Mouse (Mus musculus): ENCODE measurements around the gene Akr1c12. TPM values are rescaled to one million over a fixed set of nuclear protein-coding genes. Genes with fewer than 3 reads are reported as not detected.
"Not testable (repeated sequence)": the region's sequence is repeated elsewhere in the genome, so short reads cannot be mapped to it uniquely, and the experiment has no call there.

Gene Akr1c12
- polyA plus RNA-seq, 1 experiment from 2014 or later = 0.18 TPM

DNA sequence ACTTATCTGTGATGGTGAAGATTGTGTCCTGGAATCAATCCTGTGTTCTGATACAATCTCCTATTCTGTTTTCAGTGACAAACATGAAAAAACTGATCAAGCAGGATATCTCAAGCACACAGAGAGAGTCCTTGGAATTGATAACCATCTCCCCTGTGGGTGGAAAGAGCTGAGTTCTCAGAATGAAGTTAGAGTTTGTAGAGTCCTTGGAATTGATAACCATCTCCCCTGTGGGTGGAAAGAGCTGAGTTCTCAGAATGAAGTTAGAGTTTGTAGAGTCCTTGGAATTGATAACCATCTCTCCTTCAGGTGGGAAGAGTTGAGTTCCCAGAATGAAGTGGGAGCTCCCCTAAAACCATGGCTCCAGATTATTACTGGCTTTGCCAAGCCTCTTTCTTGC is 22.3 kb downstream of the Akr1c12 start:
- not testable (repeated sequence) for H3K27ac ChIP-seq (replicated peaks); H3K27me3 ChIP-seq (replicated peaks); H3K9me3 ChIP-seq (replicated peaks); H3K4me3 ChIP-seq (replicated peaks); H3K36me3 ChIP-seq; ATAC-seq (ENCODE audit: low FRiP score); H3K4me2 ChIP-seq; H3K4me1 ChIP-seq; H3K9ac ChIP-seq (replicated peaks)

GRCm38 (mm10) chr13:4249347-4249746 is 29.9 kb downstream of the Akr1c12 start:
- 68% methylated on average over 3 of the region's 3 CpGs for WGBS
- no peak overlapping the region for H3K4me3 ChIP-seq (replicated peaks)
- no peaks in the 10 kb centered on the region for H3K36me3 ChIP-seq
- no peaks in the 10 kb centered on the region for H3K4me1 ChIP-seq
- H3K9ac ChIP-seq (replicated peaks) = no peak overlapping the region
- H3K9me3 ChIP-seq (replicated peaks) = no peaks in the 10 kb centered on the region
- H3K4me2 ChIP-seq = no peak overlapping the region
- H3K27me3 ChIP-seq (replicated peaks) = no peaks in the 10 kb centered on the region
- ATAC-seq (ENCODE audit: low FRiP score) = no peak
- H3K27ac ChIP-seq (replicated peaks) = no peak overlapping the region

DNA sequence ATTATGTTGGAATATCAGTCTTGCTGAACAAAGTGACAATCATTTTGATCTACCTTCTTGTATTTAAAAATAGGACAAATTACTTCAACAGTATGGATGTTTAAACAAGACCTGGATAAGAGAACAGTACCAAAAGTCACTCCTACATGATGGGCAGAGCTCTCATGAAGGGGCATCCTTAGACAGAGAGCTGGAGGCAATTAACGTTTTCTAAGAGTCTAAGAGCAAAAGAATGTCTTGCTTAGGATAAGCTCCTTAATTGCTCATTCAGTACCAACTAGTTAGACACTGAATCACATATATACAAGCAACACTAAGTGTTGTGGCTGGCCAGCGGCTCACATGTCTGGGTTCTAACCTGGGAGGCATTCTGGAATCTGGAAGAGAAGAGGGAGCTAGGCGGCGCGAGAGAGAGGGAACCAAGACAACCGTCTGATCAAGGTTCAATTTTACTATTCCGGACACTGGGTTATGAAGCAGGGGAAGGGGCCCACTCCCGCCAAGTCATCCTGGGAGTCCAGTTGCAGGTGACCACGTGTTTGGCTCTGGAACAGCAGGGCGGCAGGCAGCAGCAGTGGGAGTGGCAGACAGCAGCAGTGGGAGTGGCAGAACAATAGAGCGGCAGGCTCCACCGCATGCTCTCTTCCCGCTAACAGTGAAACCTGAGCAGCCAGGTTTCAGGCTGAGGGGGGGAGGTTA is 34.2 kb downstream of the Akr1c12 start:
- H3K4me2 ChIP-seq = peak overlapping the region; percentile 64
- H3K27ac ChIP-seq (replicated peaks) = peak overlapping the region; percentile 58; the same call in 1 of the 2 replicates
- H3K9ac ChIP-seq (replicated peaks) = peak overlapping the region; percentile 49
- no peaks in the 10 kb centered on the region for H3K4me1 ChIP-seq
- H3K9me3 ChIP-seq (replicated peaks) = no peaks in the 10 kb centered on the region
- no peaks in the 10 kb centered on the region for H3K36me3 ChIP-seq
- 3% methylated on average over 13 of the region's 13 CpGs for WGBS
- no peaks in the 10 kb centered on the region for H3K27me3 ChIP-seq (replicated peaks)
- peak overlapping the region; percentile 46 for H3K4me3 ChIP-seq (replicated peaks)
- ATAC-seq (ENCODE audit: low FRiP score) = peak; percentile 97

GRCm38 (mm10) chr13:4233536-4234172 is 45.6 kb downstream of the Akr1c12 start:
- WGBS = 65% methylated on average over 3 of the region's 3 CpGs
- Histone ChIP-seq H3K4me1 (no peaks in the 10 kb centered on the region), H3K27me3 (replicated peaks) (no peaks in the 10 kb centered on the region), H3K9me3 (replicated peaks) (no peaks in the 10 kb centered on the region), H3K36me3 (no peaks in the 10 kb centered on the region), H3K4me2 (no peak overlapping the region), H3K9ac (replicated peaks) (no peak overlapping the region), H3K27ac (replicated peaks) (no peak overlapping the region), H3K4me3 (replicated peaks) (no peak overlapping the region)
- no peak for ATAC-seq (ENCODE audit: low FRiP score)

DNA sequence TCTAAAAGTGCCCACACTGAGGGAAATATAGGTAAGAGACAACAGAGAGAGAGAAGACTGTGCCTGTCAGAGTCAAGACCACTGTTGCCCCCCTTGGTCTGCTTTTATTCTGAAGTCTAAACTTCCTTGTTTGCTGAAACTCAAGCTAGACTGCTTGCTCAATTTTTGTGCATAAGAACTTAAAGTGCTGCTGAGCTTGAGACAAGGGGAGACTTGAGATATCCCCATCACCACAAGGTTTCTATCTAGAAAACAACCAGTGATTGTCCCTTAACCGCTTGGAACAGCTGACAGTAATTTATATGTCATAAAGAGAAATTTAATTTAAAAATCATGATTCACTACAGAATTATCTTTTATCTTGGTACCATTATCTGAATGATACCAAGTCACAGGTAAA is 46.1 kb downstream of the Akr1c12 start:
- Histone ChIP-seq H3K9ac (replicated peaks) (no peak overlapping the region), H3K4me3 (replicated peaks) (no peak overlapping the region), H3K4me1 (no peaks in the 10 kb centered on the region), H3K9me3 (replicated peaks) (no peaks in the 10 kb centered on the region), H3K4me2 (no peak overlapping the region), H3K36me3 (no peaks in the 10 kb centered on the region), H3K27ac (replicated peaks) (no peak overlapping the region), H3K27me3 (replicated peaks) (no peaks in the 10 kb centered on the region)
- ATAC-seq (ENCODE audit: low FRiP score) = no peak
- WGBS = 81% methylated on average over 1 of the region's 1 CpGs

- Histone ChIP-seq H3K4me1 (no peaks in the 10 kb centered on the region), H3K4me3 (replicated peaks) (no peak overlapping the region), H3K27ac (replicated peaks) (no peak overlapping the region), H3K27me3 (replicated peaks) (no peaks in the 10 kb centered on the region), H3K4me2 (no peak overlapping the region), H3K9ac (replicated peaks) (no peak overlapping the region), H3K9me3 (replicated peaks) (no peaks in the 10 kb centered on the region), H3K36me3 (no peaks in the 10 kb centered on the region)
- WGBS = 91% methylated on average over 8 of the region's 8 CpGs
- ATAC-seq (ENCODE audit: low FRiP score) = no peak
Measured at GRCm38 (mm10) chr13:4230841-4231623, 48.2 kb downstream of the Akr1c12 start.

GRCm38 (mm10) chr13:4228441-4228840 is 50.8 kb downstream of the Akr1c12 start, which contains the start of gene Akr1c19:
Gene Akr1c19 (plus strand): TSS chr13:4228700.
- H3K4me2 ChIP-seq = no peak within 1 kb of the TSS
- H3K27me3 ChIP-seq (replicated peaks) = no peaks in the 10 kb centered on the region
- H3K27ac ChIP-seq (replicated peaks) = no peak within 1 kb of the TSS
- no peaks in the 10 kb centered on the region for H3K9me3 ChIP-seq (replicated peaks)
- WGBS = 83% methylated on average over 1 of the region's 1 CpGs
- no peak within 1 kb of the TSS for H3K4me3 ChIP-seq (replicated peaks)
- H3K4me1 ChIP-seq = no peaks in the 10 kb centered on the region
- H3K9ac ChIP-seq (replicated peaks) = no peak within 1 kb of the TSS
- H3K36me3 ChIP-seq = no peaks in the 10 kb centered on the region
- ATAC-seq (ENCODE audit: low FRiP score) = no peak

Other genes with a start within 250 kb of the Akr1c12 start
- 0.93 and 1.4 TPM in 2 replicates for gene Akr1c14, start 230.4 kb downstream of the Akr1c12 start, polyA plus RNA-seq (2015; fragmentation: Nextera tagmentation; extraction: Ambion mirVana)
- gene Akr1c18, start 128.8 kb downstream of the Akr1c12 start, polyA plus RNA-seq (2015; fragmentation: Nextera tagmentation; extraction: Ambion mirVana) = 0.27 TPM in 1 of 2 replicates, not detected in the other
- 7.0 and 77.5 TPM in 2 replicates for gene Akr1c13, start 88.3 kb downstream of the Akr1c12 start, polyA plus RNA-seq (2015; fragmentation: Nextera tagmentation; extraction: Ambion mirVana)
- gene Akr1c19, start 50.7 kb downstream of the Akr1c12 start, polyA plus RNA-seq (2015; fragmentation: Nextera tagmentation; extraction: Ambion mirVana) = 6.4 and 28.5 TPM in 2 replicates
- gene Akr1c6, start 154.9 kb upstream of the Akr1c12 start, polyA plus RNA-seq (2015; fragmentation: Nextera tagmentation; extraction: Ambion mirVana) = not detected in 2 replicates
- not detected in 2 replicates for gene Akr1c20, start 243.9 kb upstream of the Akr1c12 start, polyA plus RNA-seq (2015; fragmentation: Nextera tagmentation; extraction: Ambion mirVana)

Measured in neural tube, embryonic 15.5 days (tissue).